Mouse (Mus musculus): ENCODE measurements around the gene Ttc27.
A peak's percentile ranks its signal among the peaks of the same experiment; 100 is the strongest.

DNA sequence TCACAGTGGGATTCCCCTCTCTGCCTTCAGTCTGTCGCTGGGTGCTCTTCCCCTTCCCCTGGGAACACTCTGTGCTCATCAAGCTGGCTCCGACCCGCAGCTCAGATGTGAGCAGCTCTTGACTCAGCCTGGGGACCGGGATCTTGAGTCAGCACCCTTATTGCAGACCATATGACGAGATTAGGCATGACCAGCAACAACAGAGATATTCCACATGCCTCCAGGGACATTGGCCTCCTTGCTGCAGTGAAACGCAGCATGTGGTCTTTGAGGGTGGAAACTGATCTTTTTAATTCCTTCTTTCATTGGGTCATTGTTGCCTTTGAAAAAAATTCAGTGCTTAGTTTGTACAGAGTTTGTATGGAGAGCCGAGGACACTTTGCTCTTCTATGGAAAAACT, 169.5 kb downstream of the Ttc27 start:
- no peak for TF ChIP-seq CTCF (IDR thresholded peaks at IDR 0.05; ENCODE audit: control insufficient read depth, insufficient read depth, insufficient read length)
- peak; percentile 76 for TF ChIP-seq MAX (IDR thresholded peaks at IDR 0.05)
- TF ChIP-seq CEBPB (IDR thresholded peaks at IDR 0.05; ENCODE audit: low read depth), result no peak

Data from C2C12 (cell line).